Mouse (Mus musculus) left cerebral cortex, adult 9 months (tissue): ENCODE measurements at regions not wholly inside any gene's neighbourhood (a gene's known extent, or its start where the extent isn't known, plus 50 kb on each side); places are given as distances from the start of the nearest gene placed in this dataset.

ENCODE experiments used
- DNase-seq, 2 experiments: peaks; one replicate each; pipeline ENCODE4 v3.0.0; 2022; ENCODE audit warnings: low spot score in 2 of 2

- peak; percentile 4 to 11 for DNase-seq
Measured at GRCm38 (mm10) chrX:5765702-5766101, 96.8 kb downstream of the Btbd35f7 start.

- DNase-seq, result no peak
Measured at GRCm38 (mm10) chrX:5798433-5798832, 129.6 kb downstream of the Btbd35f7 start.

GRCm38 (mm10) chrX:5798902-5799301, 130.0 kb downstream of the Btbd35f7 start:
- no peak for DNase-seq

- no peak for DNase-seq
Measured at GRCm38 (mm10) chrX:5803181-5803580, 134.3 kb downstream of the Btbd35f7 start.
